ENCODE assay signal across 24 mouse cellular contexts in genomic region chr11:47333702-47334101, GRCm38 (mm10).
DNase-seq lines count a peak whose midpoint lies in the region; ATAC-seq and TF ChIP-seq lines count a peak whose summit lies in the region.
"Had no signal": no experiment of that assay in that cellular context is flagged by ENCODE, and none has a peak within 500 bp of the region (broad histone marks: within the 10 kb centered on the region; RNA-seq: fewer than 3 reads in every experiment).

No protein-coding gene starts in this region.

- H3K27ac ChIP-seq in stomach, postnatal 0 days (replicated peaks): no peak overlapping the region
- H3K27ac ChIP-seq: embryonic facial prominence, embryonic 10.5 days; embryonic facial prominence, embryonic 12.5 days; forebrain, embryonic 13.5 days; forebrain, embryonic 15.5 days had no signal

- ATAC-seq in frontal cortex, adult (ENCODE audit: low TSS enrichment): peak; percentile 93
- no peak for ATAC-seq in stomach, postnatal 0 days (ENCODE audit: low FRiP score, low TSS enrichment)
- ATAC-seq: activated CD4-positive, CD25-positive, alpha-beta regulatory T cell, adult 4 months; CD4-positive, CD25-positive, alpha-beta regulatory T cell, adult 4 months; forebrain, embryonic 13.5 days; forebrain, embryonic 15.5 days; forebrain, postnatal 0 days; Patski had no signal

- no peak overlapping the region for H3K4me3 ChIP-seq in stomach, postnatal 0 days (ENCODE audit: low read depth, low read length)
- H3K4me3 ChIP-seq: embryonic facial prominence, embryonic 10.5 days; embryonic facial prominence, embryonic 12.5 days; forebrain, embryonic 13.5 days; forebrain, embryonic 15.5 days had no signal

- H3K36me3 ChIP-seq in stomach, postnatal 0 days (ENCODE audit: control insufficient read depth, insufficient read depth, low read length): no peaks in the 10 kb centered on the region
- H3K36me3 ChIP-seq: embryonic facial prominence, embryonic 10.5 days; embryonic facial prominence, embryonic 12.5 days; forebrain, embryonic 15.5 days; G1E had no signal

- DNase-seq in frontal cortex, postnatal 25 days (ENCODE audit: low spot score in 2 of 2): no peak
- peak; percentile 17 for DNase-seq in brain, adult 2 months (ENCODE audit: low read depth, low spot score)
- DNase-seq in neural tube, embryonic 10.5 days (ENCODE audit: extremely low spot score, low spot score): no peak
- DNase-seq in stomach, postnatal 0 days (ENCODE audit: low spot score): no peak
- DNase-seq: adrenal gland, adult 8-10 months; adrenal gland, postnatal 14 days; adrenal gland, postnatal 36 days; B cell, adult 2 months; cerebellum, adult 11 months; cerebellum, adult 18-20 months; cerebellum, adult 8-10 months; cerebellum, postnatal 10 days; cerebellum, postnatal 25 days; forebrain, postnatal 0 days had no signal

- no peaks in the 10 kb centered on the region for H3K4me1 ChIP-seq in stomach, postnatal 0 days (replicated peaks; ENCODE audit: control insufficient read depth, insufficient read depth)
- H3K4me1 ChIP-seq: embryonic facial prominence, embryonic 10.5 days; embryonic facial prominence, embryonic 12.5 days; forebrain, embryonic 13.5 days; forebrain, embryonic 15.5 days had no signal

- H3K9ac ChIP-seq in stomach, postnatal 0 days (ENCODE audit: low read length): no peak overlapping the region
- H3K9ac ChIP-seq: embryonic facial prominence, embryonic 12.5 days; forebrain, embryonic 13.5 days; forebrain, embryonic 15.5 days; forebrain, postnatal 0 days had no signal

- no peak for TF ChIP-seq CTCF in stomach, postnatal 0 days (IDR thresholded peaks at IDR 0.05; ENCODE audit: low read depth)

- H3K27me3 ChIP-seq in stomach, postnatal 0 days (ENCODE audit: control insufficient read depth, insufficient read depth, low read length): no peaks in the 10 kb centered on the region
- H3K27me3 ChIP-seq: CH12.LX; embryonic facial prominence, embryonic 12.5 days; forebrain, embryonic 15.5 days had no signal

- 75% methylated on average over 2 of the region's 2 CpGs for WGBS in stomach, postnatal 0 days

- H3K4me2 ChIP-seq in stomach, postnatal 0 days (replicated peaks; ENCODE audit: low read depth): no peak overlapping the region
- H3K4me2 ChIP-seq: embryonic facial prominence, embryonic 12.5 days; forebrain, embryonic 13.5 days; forebrain, embryonic 15.5 days had no signal

- no peak for TF ChIP-seq EP300 in stomach, postnatal 0 days (optimal IDR thresholded peaks at IDR 0.05)

- H3K9me3 ChIP-seq in stomach, postnatal 0 days (ENCODE audit: control insufficient read depth, low read length): no peaks in the 10 kb centered on the region
- H3K9me3 ChIP-seq: embryonic facial prominence, embryonic 10.5 days; embryonic facial prominence, embryonic 12.5 days; forebrain, embryonic 13.5 days; forebrain, embryonic 15.5 days; G1E had no signal
